Mouse (Mus musculus) liver, embryonic 15.5 days (tissue): ENCODE measurements at regions not wholly inside any gene's neighbourhood (a gene's known extent, or its start where the extent isn't known, plus 50 kb on each side); places are given as distances from the start of the nearest gene placed in this dataset.
A peak's percentile ranks its signal among the peaks of the same experiment; 100 is the strongest.
"Not testable (repeated sequence)": the region's sequence is repeated elsewhere in the genome, so short reads cannot be mapped to it uniquely, and the experiment has no call there.

Experiments used
- ATAC-seq: fragments of 200-750 bp; cut with Nextera tagmentation; 2 replicates; pipeline ENCODE4 v1.8.0; 2017; ENCODE audit warnings: moderate number of reproducible peaks, mild to moderate bottlenecking, moderate library complexity; ENCODE audit not compliant: insufficient read depth
- H3K27ac ChIP-seq: fragments of 300-500 bp; sonication (generic); replicated peaks from 2 replicates; pipeline ENCODE4 v1.5.1; 2015; ENCODE audit warnings: mild to moderate bottlenecking, inconsistent platforms
- H3K27me3 ChIP-seq: fragments of 300-500 bp; sonication (generic); 2 replicates; pipeline ENCODE4 v1.6.1; 2015; ENCODE audit warnings: mild to moderate bottlenecking, inconsistent platforms
- H3K36me3 ChIP-seq: fragments of 300-500 bp; sonication (generic); replicated peaks from 2 replicates; pipeline ENCODE4 v1.6.1; 2015; ENCODE audit warnings: moderate library complexity, mild to moderate bottlenecking, inconsistent platforms
- H3K4me1 ChIP-seq: fragments of 300-500 bp; sonication (generic); replicated peaks from 2 replicates; pipeline ENCODE4 v1.6.1; 2015; ENCODE audit warnings: inconsistent platforms
- H3K4me2 ChIP-seq: fragments of 300-500 bp; sonication (generic); 2 replicates; pipeline ENCODE4 v1.6.1; 2015; ENCODE audit warnings: moderate library complexity, mild to moderate bottlenecking, inconsistent platforms
- H3K4me3 ChIP-seq: fragments of 300-500 bp; sonication (generic); replicated peaks from 2 replicates; pipeline ENCODE4 v1.5.1; 2015; ENCODE audit warnings: mild to moderate bottlenecking, inconsistent platforms
- H3K9ac ChIP-seq: fragments of 300-500 bp; sonication (generic); 2 replicates; pipeline ENCODE4 v1.6.1; 2015; ENCODE audit warnings: moderate library complexity, mild to moderate bottlenecking, inconsistent platforms
- H3K9me3 ChIP-seq: fragments of 300-500 bp; sonication (generic); replicated peaks from 2 replicates; pipeline ENCODE4 v1.6.1; 2016; ENCODE audit warnings: inconsistent platforms
- WGBS: fragments of 180-500 bp; shearing (Covaris S2); methylation state at CpG from one replicate; pipeline ENCODE4 v1.1.7; 2015; ENCODE audit warnings: mixed read lengths; ENCODE audit not compliant: insufficient replicate concordance; 5-methylcytosine and 5-hydroxymethylcytosine counted together

DNA sequence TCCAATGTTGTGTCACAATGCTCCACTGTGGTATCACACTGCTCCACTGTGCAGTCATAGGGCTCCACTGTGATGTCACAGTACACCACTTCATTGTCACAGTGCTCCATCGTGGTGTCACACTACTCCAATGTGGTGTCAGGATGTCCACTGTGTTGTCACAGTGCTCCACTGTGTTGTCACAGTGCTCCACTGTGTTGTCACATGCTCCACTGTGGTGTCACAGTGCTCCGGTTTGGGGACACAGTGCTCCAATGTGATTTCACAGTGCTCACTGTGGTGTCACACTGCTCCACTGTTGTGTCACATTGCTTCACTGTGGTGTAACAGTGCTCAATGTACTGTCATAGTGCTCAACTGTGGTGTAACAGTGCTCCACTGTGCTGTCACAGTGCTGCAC lies 108.1 kb upstream of the Scaf8 start:
- 50% methylated on average over 2 of the region's 2 CpGs for WGBS
- no peak for ATAC-seq
- Histone ChIP-seq H3K36me3 (no peaks in the 10 kb centered on the region), H3K27me3 (no peaks in the 10 kb centered on the region), H3K9ac (no peak overlapping the region), H3K4me3 (no peak overlapping the region), H3K9me3 (no peaks in the 10 kb centered on the region), H3K4me2 (no peak overlapping the region), H3K4me1 (no peaks in the 10 kb centered on the region), H3K27ac (no peak overlapping the region)

DNA sequence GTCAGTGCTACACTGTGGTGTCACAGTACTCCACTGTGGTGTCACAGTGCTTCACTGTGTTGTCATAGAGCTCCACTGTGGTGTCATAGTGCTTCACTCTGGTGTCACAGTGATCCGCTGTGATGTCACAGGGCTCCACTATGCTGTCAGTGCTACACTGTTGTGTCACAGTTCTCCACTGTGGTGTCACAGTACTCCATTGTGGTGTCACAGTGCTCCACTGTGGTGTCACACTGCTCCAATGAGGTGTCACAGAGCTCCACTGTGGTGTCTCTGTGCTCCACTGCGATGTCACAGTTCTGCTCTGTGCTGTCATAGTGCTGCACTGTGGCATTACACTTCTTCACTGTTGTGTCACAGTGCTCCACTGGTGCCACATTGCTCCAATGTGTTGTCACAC lies 107.5 kb upstream of the Scaf8 start:
- 43% methylated on average over 2 of the region's 2 CpGs for WGBS
- Histone ChIP-seq H3K9ac (no peak overlapping the region), H3K9me3 (no peaks in the 10 kb centered on the region), H3K4me3 (no peak overlapping the region), H3K4me2 (no peak overlapping the region), H3K27me3 (no peaks in the 10 kb centered on the region), H3K27ac (no peak overlapping the region), H3K4me1 (no peaks in the 10 kb centered on the region), H3K36me3 (no peaks in the 10 kb centered on the region)
- peak; percentile 16; the same call in 1 of the 2 replicates for ATAC-seq

DNA sequence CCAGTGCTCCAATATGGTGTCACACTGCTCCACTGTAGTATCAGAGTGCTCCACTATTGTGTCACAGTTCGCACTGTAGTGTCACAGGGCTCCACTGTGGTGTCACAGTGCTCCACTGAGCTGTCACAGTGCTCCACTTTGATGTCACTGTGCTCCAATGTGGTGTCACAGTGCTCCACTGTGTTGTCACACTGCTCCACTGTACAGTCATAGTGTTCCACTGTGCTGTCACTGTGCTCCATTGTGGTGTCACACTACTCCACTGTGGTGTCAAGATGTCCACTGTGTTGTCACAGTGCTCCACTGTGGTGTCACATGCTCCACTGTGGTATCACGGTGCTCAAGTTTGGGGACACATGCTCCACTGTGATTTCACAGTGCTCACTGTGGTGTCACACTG lies 104.8 kb upstream of the Scaf8 start:
- no peaks in the 10 kb centered on the region for H3K36me3 ChIP-seq
- H3K9ac ChIP-seq, result no peak overlapping the region
- H3K9me3 ChIP-seq, result 0 out of 2 replicates have a peak, but pooled peaks cover 5% of the 10 kb centered on the region
- WGBS, result 30% methylated on average over 2 of the region's 2 CpGs
- no peaks in the 10 kb centered on the region for H3K4me1 ChIP-seq
- no peak for ATAC-seq
- no peak overlapping the region for H3K4me2 ChIP-seq
- no peaks in the 10 kb centered on the region for H3K27me3 ChIP-seq
- no peak overlapping the region for H3K27ac ChIP-seq
- H3K4me3 ChIP-seq, result no peak overlapping the region

DNA sequence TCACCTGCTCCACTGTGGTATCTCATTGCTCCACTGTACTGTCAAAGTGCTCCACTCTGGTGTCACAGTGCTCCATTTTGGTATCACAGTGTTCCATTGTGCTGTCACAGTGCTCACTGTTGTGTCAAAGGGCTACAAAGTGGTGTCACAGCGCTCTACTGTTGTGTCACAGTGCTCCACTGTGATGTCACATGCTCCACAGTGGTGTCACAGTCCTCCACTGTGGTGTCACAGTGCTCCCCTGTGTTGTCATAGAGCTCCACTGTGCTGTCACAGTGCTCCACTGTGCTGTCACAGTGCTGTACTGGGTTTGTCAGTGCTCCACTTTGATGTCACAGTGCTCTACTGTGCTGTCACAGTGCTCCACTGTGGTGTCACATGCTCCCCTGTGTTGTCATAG lies 102.7 kb upstream of the Scaf8 start:
- no peak overlapping the region for H3K9ac ChIP-seq
- 0 out of 2 replicates have a peak, but pooled peaks cover 5% of the 10 kb centered on the region for H3K9me3 ChIP-seq

DNA sequence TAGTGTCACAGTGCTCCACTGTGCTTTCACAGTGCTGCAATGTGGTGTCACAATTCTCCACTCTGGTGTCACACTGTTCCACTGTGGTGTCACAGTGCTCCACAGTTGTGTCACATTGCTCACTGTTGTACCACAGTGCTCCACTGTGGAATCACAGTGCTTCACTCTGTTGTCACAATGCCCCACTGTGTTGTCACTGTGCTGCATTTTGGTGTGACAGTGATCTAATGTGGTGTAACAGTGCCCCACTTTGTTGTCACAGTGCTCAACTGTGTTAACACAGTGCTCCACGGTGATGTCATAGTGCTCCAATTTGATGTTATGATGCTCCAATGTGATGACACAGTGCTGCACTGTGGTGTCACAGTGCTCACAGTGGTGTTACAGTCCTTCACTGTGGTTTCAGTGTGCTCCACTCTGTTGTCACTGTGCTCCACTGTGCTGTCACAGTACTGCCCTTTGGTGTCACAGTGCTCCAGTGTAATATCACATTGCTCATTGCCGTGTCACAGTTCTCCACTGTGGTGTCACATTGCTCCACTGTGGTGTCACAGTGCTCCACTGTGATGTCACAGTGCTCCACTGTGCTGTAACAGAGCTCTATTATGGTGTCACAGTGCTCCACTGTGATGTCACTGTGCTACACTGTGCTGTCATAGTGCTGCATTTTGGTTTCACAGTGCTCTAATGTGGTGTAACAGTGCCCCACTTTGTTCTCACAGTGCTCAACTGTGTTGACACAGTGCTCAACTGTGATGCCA lies 95.0 kb upstream of the Scaf8 start:
- Histone ChIP-seq H3K27me3 (no peaks in the 10 kb centered on the region), H3K4me1 (no peaks in the 10 kb centered on the region), H3K9me3 (0 out of 2 replicates have a peak, but pooled peaks cover 3% of the 10 kb centered on the region), H3K4me3 (no peak overlapping the region), H3K9ac (no peak overlapping the region), H3K27ac (no peak overlapping the region), H3K36me3 (no peaks in the 10 kb centered on the region), H3K4me2 (no peak overlapping the region)
- 0 out of 2 replicates have a peak, but pooled peaks have one; percentile 21 for ATAC-seq
- 63% methylated on average over 2 of the region's 2 CpGs for WGBS

More for the DNA sequence above, 102.7 kb upstream of the Scaf8 start:
- H3K4me2 ChIP-seq, result no peak overlapping the region
- ATAC-seq, result no peak
- H3K4me3 ChIP-seq, result no peak overlapping the region
- H3K27ac ChIP-seq, result no peak overlapping the region
- WGBS, result 47% methylated on average over 1 of the region's 1 CpGs
- no peaks in the 10 kb centered on the region for H3K27me3 ChIP-seq
- H3K4me1 ChIP-seq, result no peaks in the 10 kb centered on the region
- H3K36me3 ChIP-seq, result no peaks in the 10 kb centered on the region

DNA sequence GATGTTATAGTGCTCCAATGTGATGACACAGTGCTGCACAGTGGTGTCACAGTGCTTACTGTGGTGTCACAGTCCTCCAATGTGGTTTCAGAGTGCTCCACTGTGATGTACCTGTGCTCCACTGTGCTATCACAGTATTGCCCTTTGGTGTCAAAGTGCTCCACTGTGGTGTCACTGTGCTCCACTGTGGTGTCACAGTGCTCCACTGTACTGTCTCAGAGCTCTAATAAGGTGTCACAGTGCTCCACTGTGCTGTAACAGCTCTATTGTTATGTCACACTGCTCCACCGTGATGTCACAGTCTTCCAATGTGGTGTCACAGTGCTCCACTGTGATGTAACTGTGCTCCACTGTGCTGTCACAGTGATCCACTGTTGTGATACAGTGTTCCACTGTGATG lies 94.4 kb upstream of the Scaf8 start:
- Histone ChIP-seq H3K4me3 (no peak overlapping the region), H3K9me3 (0 out of 2 replicates have a peak, but pooled peaks cover 3% of the 10 kb centered on the region), H3K4me1 (no peaks in the 10 kb centered on the region), H3K4me2 (no peak overlapping the region), H3K27ac (no peak overlapping the region), H3K9ac (no peak overlapping the region), H3K27me3 (no peaks in the 10 kb centered on the region), H3K36me3 (no peaks in the 10 kb centered on the region)
- 74% methylated on average over 1 of the region's 1 CpGs for WGBS
- peak; percentile 35; the same call in 1 of the 2 replicates for ATAC-seq

DNA sequence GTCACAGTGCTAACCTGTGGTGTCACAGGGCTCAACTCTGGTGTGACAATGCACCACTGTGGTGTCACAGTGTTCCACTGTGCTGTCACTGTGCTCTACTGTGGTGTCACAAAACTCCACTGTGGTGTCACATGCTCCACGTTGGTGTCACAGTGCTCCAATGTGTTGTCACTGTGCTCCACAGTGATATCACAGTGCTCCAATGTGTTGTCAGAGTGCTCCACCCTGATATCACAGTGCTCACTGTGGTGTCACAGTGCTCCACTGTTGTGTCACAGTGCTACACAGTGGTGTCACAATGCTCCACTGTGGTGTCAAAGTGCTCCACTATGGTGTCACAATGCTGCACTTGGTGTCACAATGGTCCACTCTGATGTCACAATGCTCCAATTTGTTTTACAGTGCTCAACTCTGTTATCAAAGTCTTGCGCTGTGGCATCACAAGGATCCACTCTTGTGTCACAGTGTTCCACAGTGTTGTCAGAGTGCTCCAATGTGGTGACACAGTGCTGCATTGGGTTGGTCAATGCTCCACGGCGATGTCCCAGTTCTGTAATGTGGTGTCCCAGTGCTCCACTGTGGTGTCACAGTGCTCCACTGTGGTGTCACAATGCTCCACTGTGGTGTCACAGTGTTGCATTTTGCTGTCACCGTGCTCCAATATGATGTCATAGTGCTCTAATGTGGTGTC lies 92.4 kb upstream of the Scaf8 start:
- Histone ChIP-seq H3K4me2 (no peak overlapping the region), H3K4me1 (no peaks in the 10 kb centered on the region), H3K27ac (no peak overlapping the region), H3K36me3 (no peaks in the 10 kb centered on the region), H3K9me3 (0 out of 2 replicates have a peak, but pooled peaks cover 3% of the 10 kb centered on the region), H3K27me3 (no peaks in the 10 kb centered on the region), H3K9ac (no peak overlapping the region), H3K4me3 (no peak overlapping the region)
- no peak for ATAC-seq
- 60% methylated on average over 5 of the region's 5 CpGs for WGBS

DNA sequence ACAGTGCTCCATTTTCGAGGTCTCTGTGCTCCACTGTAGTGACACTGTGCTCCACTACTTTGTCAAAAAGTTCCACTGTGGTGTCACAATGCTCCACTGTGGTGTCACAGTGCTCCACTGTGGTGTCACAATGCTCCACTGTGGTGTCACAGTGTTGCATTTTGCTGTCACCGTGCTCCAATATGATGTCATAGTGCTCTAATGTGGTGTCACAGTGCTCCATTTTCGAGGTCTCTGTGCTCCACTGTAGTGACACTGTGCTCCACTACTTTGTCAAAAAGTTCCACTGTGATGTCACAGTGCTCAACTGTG lies 91.9 kb upstream of the Scaf8 start:
- H3K9ac ChIP-seq, H3K27ac ChIP-seq, H3K4me1 ChIP-seq, H3K36me3 ChIP-seq, ATAC-seq, H3K27me3 ChIP-seq, H3K4me2 ChIP-seq, H3K4me3 ChIP-seq, H3K9me3 ChIP-seq: not testable (repeated sequence)
- 34% methylated on average over 3 of the region's 3 CpGs for whole genome bisulfite sequencing

DNA sequence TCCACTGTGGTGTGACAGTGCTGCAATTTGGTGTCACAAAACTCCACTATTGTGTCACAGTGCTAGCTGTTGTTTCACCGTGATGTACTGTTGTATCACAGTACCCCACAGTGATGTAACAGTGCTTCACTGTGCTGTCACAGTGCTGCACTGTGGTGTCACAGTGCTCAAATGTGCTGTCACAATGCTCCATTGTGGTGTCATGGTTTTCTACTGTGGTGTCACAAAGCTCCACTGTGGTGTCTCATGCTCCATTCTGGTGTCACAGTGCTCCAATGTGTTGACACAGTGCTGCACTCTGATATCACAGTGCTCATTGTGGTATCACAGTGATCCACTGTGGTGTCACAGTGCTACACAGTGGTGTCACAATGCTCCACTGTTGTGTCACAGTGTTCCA lies 91.3 kb upstream of the Scaf8 start:
- Histone ChIP-seq H3K27ac (no peak overlapping the region), H3K9me3 (0 out of 2 replicates have a peak, but pooled peaks cover 3% of the 10 kb centered on the region), H3K4me3 (no peak overlapping the region), H3K27me3 (no peaks in the 10 kb centered on the region), H3K9ac (no peak overlapping the region), H3K4me1 (no peaks in the 10 kb centered on the region), H3K4me2 (no peak overlapping the region), H3K36me3 (no peaks in the 10 kb centered on the region)
- no peak for ATAC-seq
- 71% methylated on average over 1 of the region's 1 CpGs for WGBS

DNA sequence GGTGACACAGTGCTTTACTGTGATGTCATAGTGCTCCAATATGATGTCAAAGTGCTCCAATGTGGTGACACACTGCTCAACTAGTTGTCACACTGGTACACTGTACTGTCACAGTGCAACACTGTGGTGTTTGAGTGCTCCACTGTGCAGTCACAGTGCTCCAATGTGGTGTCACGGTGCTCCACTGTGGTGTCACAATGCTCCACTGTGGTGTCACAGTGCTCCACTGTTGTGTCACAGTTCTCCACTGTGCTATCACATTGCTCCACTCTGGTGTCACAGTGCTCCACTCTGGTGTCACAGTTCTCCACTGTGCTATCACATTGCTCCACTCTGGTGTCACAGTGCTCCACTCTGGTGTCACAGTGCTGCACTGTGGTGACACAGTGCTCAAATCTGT lies 87.9 kb upstream of the Scaf8 start:
- H3K36me3 ChIP-seq, H3K27me3 ChIP-seq, H3K9ac ChIP-seq, H3K4me1 ChIP-seq, H3K27ac ChIP-seq, ATAC-seq, H3K4me2 ChIP-seq, H3K9me3 ChIP-seq, H3K4me3 ChIP-seq: not testable (repeated sequence)
- WGBS, result 36% methylated on average over 1 of the region's 1 CpGs

DNA sequence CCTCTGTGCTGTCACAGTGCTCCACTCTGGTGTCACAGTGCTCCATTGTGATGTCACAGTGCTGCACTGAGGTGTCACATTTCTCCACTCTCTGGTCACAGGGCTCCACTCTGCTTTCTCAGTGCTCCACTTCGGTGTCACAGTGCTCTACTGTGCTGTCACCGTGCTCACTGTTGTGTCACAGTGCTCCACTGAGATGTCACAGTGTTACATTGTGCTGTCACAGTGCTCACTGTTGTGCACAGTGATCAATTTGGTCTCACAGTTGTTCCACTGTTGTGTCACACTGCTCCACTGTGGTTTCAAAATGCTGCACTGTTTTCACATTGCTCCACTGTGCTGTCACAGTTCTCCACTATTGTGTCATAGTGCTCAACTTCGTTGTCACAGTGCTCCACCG lies 87.4 kb upstream of the Scaf8 start:
- H3K9ac ChIP-seq, result no peak overlapping the region
- 56% methylated on average over 4 of the region's 4 CpGs for WGBS

More for the DNA sequence above, 87.4 kb upstream of the Scaf8 start:
- Histone ChIP-seq H3K4me3 (no peak overlapping the region), H3K4me2 (no peak overlapping the region), H3K4me1 (no peaks in the 10 kb centered on the region), H3K36me3 (no peaks in the 10 kb centered on the region), H3K27me3 (no peaks in the 10 kb centered on the region), H3K27ac (no peak overlapping the region), H3K9me3 (0 out of 2 replicates have a peak, but pooled peaks cover 3% of the 10 kb centered on the region)
- ATAC-seq, result no peak
